Mouse (Mus musculus): ENCODE measurements around the gene Cisd1.

Cisd1 gene

GRCm38 (mm10) chr10:71327386-71327785 lies 17.4 kb downstream of the Cisd1 start:
- no peak for DNase-seq (ENCODE audit: low read depth, low spot score)

- DNase-seq (ENCODE audit: low read depth, low spot score), result no peak
Observed at GRCm38 (mm10) chr10:71326789-71327188, 18.0 kb downstream of the Cisd1 start.

DNA sequence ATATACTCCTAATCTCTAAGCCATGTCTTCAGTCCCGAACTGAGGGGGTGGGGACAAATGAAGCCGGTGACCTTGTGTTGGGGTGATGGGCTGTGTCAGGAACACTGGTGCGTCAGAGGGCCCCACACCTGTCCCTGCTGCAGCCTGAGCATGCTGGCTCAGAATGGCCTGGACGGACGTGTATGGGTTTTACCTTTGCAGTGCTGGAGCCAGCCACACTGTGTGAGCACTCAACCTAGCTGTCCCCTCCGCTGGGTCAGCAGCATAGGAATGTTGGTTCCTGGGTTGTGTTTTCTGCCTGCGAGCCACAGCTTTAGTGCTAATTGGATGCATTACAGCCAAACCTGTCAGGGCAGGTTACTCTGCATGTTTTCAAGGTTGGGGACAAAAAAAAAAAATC lies 18.6 kb downstream of the Cisd1 start:
- no peak for DNase-seq (ENCODE audit: low read depth, low spot score)

- no peak for DNase-seq (ENCODE audit: low read depth, low spot score)
Observed at GRCm38 (mm10) chr10:71323669-71324068, 21.1 kb downstream of the Cisd1 start.

- DNase-seq (ENCODE audit: low read depth, low spot score), result no peak
Observed at GRCm38 (mm10) chr10:71316497-71316896, 28.3 kb downstream of the Cisd1 start.

DNA sequence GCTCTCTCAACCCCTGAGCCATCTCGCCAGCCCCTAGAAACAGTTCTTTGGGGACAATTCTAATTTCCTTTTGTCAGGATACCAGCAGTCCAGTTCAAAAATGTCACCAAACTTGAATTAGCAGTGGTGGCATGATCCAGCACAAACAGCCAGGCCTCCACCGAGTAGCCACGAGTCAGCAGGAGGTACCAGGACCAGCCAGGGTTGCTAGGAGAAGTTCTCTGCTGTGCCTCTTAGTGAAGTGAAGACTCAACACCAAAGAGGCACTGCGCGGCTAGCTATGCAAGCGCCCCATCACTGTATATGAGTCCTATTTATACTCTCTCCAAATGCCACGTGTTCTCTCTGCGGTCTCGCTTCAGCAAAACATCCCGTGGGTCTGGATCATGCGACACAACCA lies 28.7 kb downstream of the Cisd1 start:
- DNase-seq (ENCODE audit: low read depth, low spot score), result no peak

DNA sequence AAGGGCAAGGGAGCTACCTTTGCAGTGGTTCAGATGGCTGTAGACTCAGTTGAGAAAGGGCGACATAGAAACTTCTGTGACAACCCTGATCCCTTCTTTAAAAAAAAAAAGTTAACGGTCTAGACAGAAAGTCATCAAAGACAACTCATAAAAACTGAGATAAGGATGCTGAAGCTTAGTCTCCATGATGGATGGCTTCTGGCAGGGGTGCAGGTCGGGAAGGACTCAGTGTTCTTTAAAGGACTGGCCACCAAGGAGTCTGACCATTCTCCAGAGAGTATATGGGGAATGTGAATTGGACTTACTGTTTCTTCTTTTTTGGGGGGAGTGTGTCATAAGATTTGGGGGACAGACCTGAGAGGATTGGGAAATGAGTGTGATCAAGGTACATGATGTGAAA lies 30.2 kb downstream of the Cisd1 start:
- DNase-seq (ENCODE audit: low read depth, low spot score), result no peak

DNA sequence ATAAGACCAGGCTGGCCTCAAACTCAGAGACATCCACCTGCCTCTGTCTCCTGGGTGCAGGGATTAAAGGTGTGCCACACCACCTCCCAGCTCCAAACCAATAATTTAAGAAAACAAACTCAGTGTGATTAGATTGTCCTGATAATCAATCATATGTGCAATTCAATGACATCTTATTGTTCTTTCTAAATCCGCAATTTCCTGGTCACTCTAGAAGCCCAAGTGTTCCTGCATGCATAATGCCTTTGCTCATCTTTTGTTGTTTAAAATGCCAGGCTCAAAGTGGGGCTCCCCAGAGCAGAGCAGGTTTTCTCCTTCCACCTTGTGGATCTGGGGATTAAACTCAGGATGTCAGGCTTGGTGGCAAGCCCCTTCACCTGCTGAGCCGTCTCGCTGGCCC lies 34.5 kb downstream of the Cisd1 start:
- DNase-seq (ENCODE audit: low read depth, low spot score), result no peak

- DNase-seq (ENCODE audit: low read depth, low spot score), result no peak
Observed at GRCm38 (mm10) chr10:71308199-71308598, 36.6 kb downstream of the Cisd1 start.

- DNase-seq (ENCODE audit: low read depth, low spot score), result no peak
Observed at GRCm38 (mm10) chr10:71306759-71307158, 38.0 kb downstream of the Cisd1 start.

- DNase-seq (ENCODE audit: low read depth, low spot score), result no peak
Observed at GRCm38 (mm10) chr10:71306190-71306589, 38.6 kb downstream of the Cisd1 start.

GRCm38 (mm10) chr10:71302490-71302889 lies 42.3 kb downstream of the Cisd1 start:
- no peak for DNase-seq (ENCODE audit: low read depth, low spot score)

DNA sequence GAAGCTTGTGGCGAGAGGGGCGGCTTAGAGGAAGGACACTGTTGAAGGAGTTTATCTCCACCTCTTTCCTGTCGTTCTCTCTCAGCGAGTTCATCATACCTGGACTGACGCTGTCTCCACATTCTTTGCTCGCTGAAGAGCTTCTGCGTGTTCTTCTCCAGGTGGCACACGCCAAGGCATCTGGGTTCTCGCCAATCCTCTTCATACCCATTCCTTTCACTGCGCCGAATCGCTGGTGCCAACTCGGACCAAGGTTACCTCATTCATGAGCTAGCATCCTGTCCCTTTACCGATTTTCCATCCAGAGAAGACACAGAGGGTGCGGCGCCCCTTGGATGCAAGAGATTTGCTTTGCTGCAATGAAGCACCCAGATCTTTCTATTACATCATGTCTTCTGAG lies 44.6 kb downstream of the Cisd1 start:
- DNase-seq (ENCODE audit: low read depth, low spot score), result no peak

DNA sequence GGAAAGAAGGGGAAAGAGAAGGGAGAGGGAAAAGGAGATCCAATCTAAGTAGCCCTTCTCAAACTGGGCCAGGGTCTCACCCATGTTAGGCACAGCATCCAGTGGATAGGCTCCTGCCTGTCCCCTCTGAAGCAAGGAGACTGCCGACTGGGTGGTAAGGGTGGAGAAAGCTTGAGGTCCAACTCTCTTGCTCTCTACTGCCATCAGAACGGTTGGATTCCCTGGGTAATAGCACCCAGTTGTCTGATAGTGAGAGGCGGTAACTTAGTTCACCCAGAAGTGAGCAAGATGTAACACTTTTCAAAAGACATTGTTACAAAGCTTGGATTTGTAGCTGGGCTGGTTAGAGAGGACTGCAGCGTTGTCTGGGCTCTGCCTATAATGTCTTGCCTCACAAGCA lies 51.5 kb downstream of the Cisd1 start:
- DNase-seq (ENCODE audit: low read depth, low spot score), result no peak

- no peak for DNase-seq (ENCODE audit: low read depth, low spot score)
Observed at GRCm38 (mm10) chr10:71292254-71292653, 52.5 kb downstream of the Cisd1 start.

DNA sequence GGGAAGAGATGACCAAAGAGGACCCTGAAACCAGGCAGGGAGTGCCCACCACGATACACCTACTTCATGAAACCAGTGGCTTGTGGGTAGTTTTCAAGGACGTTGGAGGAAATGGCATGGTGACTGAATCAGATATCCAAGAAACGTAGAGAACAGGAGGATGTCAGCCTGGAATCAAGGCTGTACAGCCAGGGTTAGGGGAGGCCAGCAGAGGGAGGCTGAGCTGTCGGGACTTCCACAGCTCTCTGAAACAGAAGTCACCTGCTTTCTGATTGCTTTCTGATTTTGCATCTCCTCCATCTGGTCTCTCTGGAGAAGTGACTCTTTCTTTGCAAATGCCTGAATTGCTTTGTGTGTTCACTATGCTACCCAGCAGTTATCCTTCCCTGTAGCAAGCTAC lies 53.0 kb downstream of the Cisd1 start:
- DNase-seq (ENCODE audit: low read depth, low spot score), result no peak

DNA sequence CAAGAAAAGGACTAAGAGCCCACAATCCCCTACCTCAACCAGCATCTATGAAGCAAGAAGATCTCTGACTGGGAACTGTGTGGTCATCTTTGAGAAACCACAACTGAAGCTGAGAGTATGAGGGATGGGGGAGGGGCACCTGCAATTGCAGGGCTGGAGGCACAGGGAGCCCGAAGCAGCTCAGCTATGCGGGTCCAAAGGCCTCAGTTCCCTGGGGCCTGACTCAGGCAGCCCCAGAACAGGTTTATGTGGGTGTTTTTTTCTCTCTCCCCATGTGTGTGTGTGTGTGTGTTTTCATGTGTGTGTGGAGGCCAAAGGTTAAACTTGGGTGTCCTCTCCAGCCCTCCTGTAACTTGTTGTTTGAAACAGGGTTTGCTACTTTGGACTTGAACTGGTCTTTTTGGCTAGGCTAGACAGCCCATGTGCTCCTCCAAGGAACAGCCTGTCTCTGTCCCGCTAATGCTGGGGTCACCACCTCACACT lies 53.5 kb downstream of the Cisd1 start:
- no peak for DNase-seq (ENCODE audit: low read depth, low spot score)

- DNase-seq (ENCODE audit: low read depth, low spot score), result no peak
Observed at GRCm38 (mm10) chr10:71285126-71285580, 59.6 kb downstream of the Cisd1 start, which contains the start of gene Ube2d1. TSS of gene Ube2d1 (minus strand) at chr10:71285262.

GRCm38 (mm10) chr10:71284511-71285125 lies 60.1 kb downstream of the Cisd1 start:
- DNase-seq (ENCODE audit: low read depth, low spot score), result no peak

DNA sequence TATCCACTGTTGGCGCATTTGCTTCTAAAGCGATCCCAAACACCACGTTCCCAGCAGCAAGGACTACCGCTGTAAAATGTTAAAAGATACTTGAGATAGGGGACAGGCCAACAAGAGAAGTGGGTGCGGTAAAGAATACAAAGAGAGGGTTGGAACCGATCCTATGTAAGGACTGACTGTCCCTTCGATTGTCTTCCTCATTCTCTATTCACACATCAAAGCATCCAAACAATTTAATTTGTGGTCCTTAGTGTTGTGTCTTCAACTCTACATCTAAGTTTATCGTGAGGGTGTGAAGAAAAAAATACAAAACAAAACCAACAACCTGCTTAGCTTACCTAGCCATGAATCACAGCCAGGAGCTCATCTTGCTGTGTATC lies 60.6 kb downstream of the Cisd1 start:
- DNase-seq (ENCODE audit: low read depth, low spot score), result no peak

Measured in WW6 (cell line).